Mouse (Mus musculus) neural tube, embryonic 14.5 days (tissue): ENCODE data around the gene Bcl9. TPM values are rescaled to one million over a fixed set of nuclear protein-coding genes. Genes with fewer than 3 reads are reported as not detected.

ENCODE experiments used
- ATAC-seq: fragments of 200-750 bp; cut with Nextera tagmentation; 2 replicates; pipeline ENCODE4 v1.8.0; 2017; ENCODE audit warnings: low read depth, mild to moderate bottlenecking, moderate TSS enrichment, moderate library complexity
- H3K27ac ChIP-seq: fragments of 300-500 bp; sonication (generic); 2 replicates; pipeline ENCODE4 v1.5.1; 2014; ENCODE audit warnings: low read depth, mild to moderate bottlenecking, control low read depth, low read length, moderate library complexity, mixed read lengths
- H3K27me3 ChIP-seq: fragments of 300-500 bp; sonication (generic); 2 replicates; pipeline ENCODE4 v1.6.1; 2014; ENCODE audit warnings: low read length; ENCODE audit not compliant: control insufficient read depth, insufficient read depth
- H3K36me3 ChIP-seq: fragments of 300-500 bp; sonication (generic); 2 replicates; pipeline ENCODE4 v1.6.1; 2014; ENCODE audit warnings: low read length, mixed read lengths; ENCODE audit not compliant: control insufficient read depth, insufficient read depth
- H3K4me1 ChIP-seq: fragments of 300-500 bp; sonication (generic); 2 replicates; pipeline ENCODE4 v1.6.1; 2014; ENCODE audit warnings: low read length; ENCODE audit not compliant: control insufficient read depth, insufficient read depth
- H3K4me2 ChIP-seq: fragments of 300-500 bp; sonication (generic); 2 replicates; pipeline ENCODE4 v1.6.1; 2014; ENCODE audit warnings: mild to moderate bottlenecking, low read depth, low read length, control low read depth
- H3K4me3 ChIP-seq: fragments of 300-500 bp; sonication (generic); 2 replicates; pipeline ENCODE4 v1.5.1; 2014; ENCODE audit warnings: low read depth, low read length, control low read depth, mixed read lengths
- H3K9ac ChIP-seq: fragments of 300-500 bp; sonication (generic); replicated peaks from 2 replicates; pipeline ENCODE4 v1.6.1; 2014; ENCODE audit warnings: low read depth, mild to moderate bottlenecking, control low read depth, low read length, mixed read lengths
- H3K9me3 ChIP-seq: fragments of 300-500 bp; sonication (generic); 2 replicates; pipeline ENCODE4 v1.6.1; 2016; ENCODE audit warnings: low read length; ENCODE audit not compliant: control insufficient read depth
- WGBS: fragments of 180-500 bp; shearing (Covaris S2); extraction: QIAGEN DNeasy Blood & Tissue Kit; methylation state at CpG from one replicate; pipeline ENCODE4 v1.1.7; 2014; 5-methylcytosine and 5-hydroxymethylcytosine counted together
- polyA plus RNA-seq: library from polyadenylated mRNA; unstranded; fragments of >200 nt; fragmentation: Nextera tagmentation; extraction: Ambion mirVana; gene quantifications from 2 replicates; pipeline ENCODE4 v1.2.1, GENCODE M21; 2014

Gene Bcl9
- polyA plus RNA-seq, 1 experiment from 2014 or later, result 60.7 TPM

- Histone ChIP-seq H3K9ac (no peak overlapping the region), H3K27ac (no peak overlapping the region), H3K4me2 (no peak overlapping the region), H3K4me1 (peaks cover 13% of the 10 kb centered on the region), H3K27me3 (no peaks in the 10 kb centered on the region), H3K36me3 (no peaks in the 10 kb centered on the region), H3K4me3 (no peak overlapping the region), H3K9me3 (no peaks in the 10 kb centered on the region)
- WGBS, result 90% methylated on average over 7 of the region's 7 CpGs
- no peak for ATAC-seq
Measured at GRCm38 (mm10) chr3:97300370-97300769, 2.7 kb upstream of the Bcl9 start.

GRCm38 (mm10) chr3:97299885-97300284 lies 2.2 kb upstream of the Bcl9 start:
- no peak overlapping the region for H3K27ac ChIP-seq
- no peak overlapping the region for H3K4me2 ChIP-seq
- H3K4me1 ChIP-seq, result peaks cover 17% of the 10 kb centered on the region
- no peak for ATAC-seq
- no peak overlapping the region for H3K4me3 ChIP-seq
- no peaks in the 10 kb centered on the region for H3K27me3 ChIP-seq
- no peaks in the 10 kb centered on the region for H3K9me3 ChIP-seq
- H3K36me3 ChIP-seq, result no peaks in the 10 kb centered on the region
- no peak overlapping the region for H3K9ac ChIP-seq

GRCm38 (mm10) chr3:97298856-97299465 lies 1.2 kb upstream of the Bcl9 start:
- Histone ChIP-seq H3K9me3 (no peaks in the 10 kb centered on the region), H3K4me1 (peaks cover 24% of the 10 kb centered on the region), H3K27me3 (no peaks in the 10 kb centered on the region), H3K36me3 (no peaks in the 10 kb centered on the region), H3K9ac (no peak overlapping the region), H3K27ac (peak overlapping the region; percentile 96), H3K4me2 (peak overlapping the region; percentile 82), H3K4me3 (peak overlapping the region; percentile 50; the same call in 1 of the 2 replicates)
- WGBS, result 25% methylated on average over 10 of the region's 10 CpGs
- ATAC-seq, result no peak

GRCm38 (mm10) chr3:97296941-97297552 lies 670 bp downstream of the Bcl9 start:
- Histone ChIP-seq H3K27me3 (no peaks in the 10 kb centered on the region), H3K4me2 (peak overlapping the region; percentile 82), H3K4me1 (peaks cover 28% of the 10 kb centered on the region), H3K4me3 (peak overlapping the region; percentile 50), H3K9me3 (no peaks in the 10 kb centered on the region), H3K9ac (peak overlapping the region; percentile 82), H3K27ac (peak overlapping the region; percentile 96), H3K36me3 (no peaks in the 10 kb centered on the region)
- ATAC-seq, result peak; percentile 62
- WGBS, result 2% methylated on average over 16 of the region's 16 CpGs

GRCm38 (mm10) chr3:97294334-97294733 lies 3.4 kb downstream of the Bcl9 start:
- no peaks in the 10 kb centered on the region for H3K9me3 ChIP-seq
- no peak overlapping the region for H3K27ac ChIP-seq
- 77% methylated on average over 9 of the region's 9 CpGs for WGBS
- H3K27me3 ChIP-seq, result no peaks in the 10 kb centered on the region
- no peak overlapping the region for H3K4me3 ChIP-seq
- no peak for ATAC-seq
- no peak overlapping the region for H3K4me2 ChIP-seq
- peaks cover 28% of the 10 kb centered on the region for H3K4me1 ChIP-seq
- no peaks in the 10 kb centered on the region for H3K36me3 ChIP-seq
- no peak overlapping the region for H3K9ac ChIP-seq

GRCm38 (mm10) chr3:97284878-97285277 lies 12.8 kb downstream of the Bcl9 start:
- no peak overlapping the region for H3K27ac ChIP-seq
- H3K9me3 ChIP-seq, result no peaks in the 10 kb centered on the region
- no peak for ATAC-seq
- no peak overlapping the region for H3K9ac ChIP-seq
- no peaks in the 10 kb centered on the region for H3K27me3 ChIP-seq
- no peaks in the 10 kb centered on the region for H3K4me1 ChIP-seq
- no peak overlapping the region for H3K4me3 ChIP-seq
- H3K36me3 ChIP-seq, result no peaks in the 10 kb centered on the region
- no peak overlapping the region for H3K4me2 ChIP-seq
- 88% methylated on average over 4 of the region's 4 CpGs for WGBS

- no peak overlapping the region for H3K4me3 ChIP-seq
Measured at GRCm38 (mm10) chr3:97284056-97284455, 13.7 kb downstream of the Bcl9 start.

GRCm38 (mm10) chr3:97281426-97281825 lies 16.3 kb downstream of the Bcl9 start:
- Histone ChIP-seq H3K4me3 (no peak overlapping the region), H3K4me2 (no peak overlapping the region), H3K9me3 (no peaks in the 10 kb centered on the region), H3K36me3 (no peaks in the 10 kb centered on the region), H3K27me3 (no peaks in the 10 kb centered on the region), H3K4me1 (no peaks in the 10 kb centered on the region), H3K27ac (no peak overlapping the region), H3K9ac (no peak overlapping the region)
- ATAC-seq, result no peak
- 91% methylated on average over 7 of the region's 7 CpGs for WGBS

More at GRCm38 (mm10) chr3:97284056-97284455, 13.7 kb downstream of the Bcl9 start:
- 92% methylated on average over 9 of the region's 9 CpGs for WGBS
- Histone ChIP-seq H3K4me2 (no peak overlapping the region), H3K27me3 (no peaks in the 10 kb centered on the region), H3K4me1 (no peaks in the 10 kb centered on the region), H3K9me3 (no peaks in the 10 kb centered on the region), H3K27ac (no peak overlapping the region), H3K36me3 (no peaks in the 10 kb centered on the region), H3K9ac (no peak overlapping the region)
- no peak for ATAC-seq

- no peak overlapping the region for H3K4me3 ChIP-seq
- H3K36me3 ChIP-seq, result no peaks in the 10 kb centered on the region
- no peak overlapping the region for H3K4me2 ChIP-seq
- WGBS, result 81% methylated on average over 5 of the region's 5 CpGs
- no peaks in the 10 kb centered on the region for H3K4me1 ChIP-seq
- no peaks in the 10 kb centered on the region for H3K27me3 ChIP-seq
- H3K27ac ChIP-seq, result no peak overlapping the region
- H3K9me3 ChIP-seq, result no peaks in the 10 kb centered on the region
- no peak for ATAC-seq
- no peak overlapping the region for H3K9ac ChIP-seq
Measured at GRCm38 (mm10) chr3:97275708-97276107, 22.0 kb downstream of the Bcl9 start.
